Mouse (Mus musculus): ENCODE data around the gene Gdpd1. TPM values are rescaled to one million over a fixed set of nuclear protein-coding genes. Genes with fewer than 3 reads are reported as not detected.

Gene Gdpd1
- polyA plus RNA-seq (2015; fragmentation: Nextera tagmentation; extraction: Ambion mirVana): 22.1 and 26.8 TPM in 2 replicates

- peaks cover 19% of the 10 kb centered on the region for H3K36me3 ChIP-seq
- H3K9me3 ChIP-seq (replicated peaks): no peaks in the 10 kb centered on the region
- peak within 1 kb of the TSS; percentile 95 for H3K4me2 ChIP-seq (replicated peaks)
- peaks cover 11% of the 10 kb centered on the region; the same call in 1 of the 2 replicates for H3K4me1 ChIP-seq
- peak within 1 kb of the TSS; percentile 66 for H3K27ac ChIP-seq (replicated peaks)
- no peaks in the 10 kb centered on the region for H3K27me3 ChIP-seq
- peak within 1 kb of the TSS; percentile 55 for H3K9ac ChIP-seq
- peak within 1 kb of the TSS; percentile 62 for H3K4me3 ChIP-seq (replicated peaks)
- peak; percentile 86 for ATAC-seq (ENCODE audit: insufficient number of reproducible peaks, low FRiP score, low TSS enrichment, low read depth)
- under 1% methylated on average over 43 of the region's 43 CpGs for WGBS
Observed at GRCm38 (mm10) chr11:87073866-87074440, at the start of gene Gdpd1. TSS of gene Gdpd1 (minus strand) at chr11:87074062.

- Histone ChIP-seq H3K4me3 (replicated peaks) (no peak overlapping the region), H3K9me3 (replicated peaks) (no peaks in the 10 kb centered on the region), H3K27me3 (no peaks in the 10 kb centered on the region), H3K4me2 (replicated peaks) (no peak overlapping the region), H3K4me1 (peaks cover 7% of the 10 kb centered on the region; the same call in 1 of the 2 replicates), H3K9ac (no peak overlapping the region), H3K27ac (replicated peaks) (no peak overlapping the region), H3K36me3 (peaks cover 59% of the 10 kb centered on the region)
- WGBS: 77% methylated on average over 8 of the region's 8 CpGs
- ATAC-seq (ENCODE audit: insufficient number of reproducible peaks, low FRiP score, low TSS enrichment, low read depth): no peak
Observed at GRCm38 (mm10) chr11:87121864-87122263, 48.0 kb upstream of the Gdpd1 start.

- H3K9ac ChIP-seq: peak overlapping the region; percentile 88
- no peaks in the 10 kb centered on the region for H3K27me3 ChIP-seq
- H3K27ac ChIP-seq (replicated peaks): peak overlapping the region; percentile 97
- no peaks in the 10 kb centered on the region for H3K9me3 ChIP-seq (replicated peaks)
- no peak for ATAC-seq (ENCODE audit: insufficient number of reproducible peaks, low FRiP score, low TSS enrichment, low read depth)
- H3K4me3 ChIP-seq (replicated peaks): peak overlapping the region; percentile 91
- H3K36me3 ChIP-seq: peaks cover 17% of the 10 kb centered on the region
- 2% methylated on average over 9 of the region's 9 CpGs for WGBS
- peaks cover 19% of the 10 kb centered on the region; the same call in 1 of the 2 replicates for H3K4me1 ChIP-seq
- H3K4me2 ChIP-seq (replicated peaks): peak overlapping the region; percentile 66
Observed at GRCm38 (mm10) chr11:87110172-87110909, 36.5 kb upstream of the Gdpd1 start.

GRCm38 (mm10) chr11:87109519-87110171 is 35.8 kb upstream of the Gdpd1 start:
- ATAC-seq (ENCODE audit: insufficient number of reproducible peaks, low FRiP score, low TSS enrichment, low read depth): no peak
- H3K4me1 ChIP-seq: peaks cover 19% of the 10 kb centered on the region; the same call in 1 of the 2 replicates
- under 1% methylated on average over 42 of the region's 42 CpGs for WGBS
- peak overlapping the region; percentile 88 for H3K9ac ChIP-seq
- H3K36me3 ChIP-seq: peaks cover 17% of the 10 kb centered on the region
- peak overlapping the region; percentile 91 for H3K4me3 ChIP-seq (replicated peaks)
- peak overlapping the region; percentile 97 for H3K27ac ChIP-seq (replicated peaks)
- no peaks in the 10 kb centered on the region for H3K9me3 ChIP-seq (replicated peaks)
- H3K27me3 ChIP-seq: no peaks in the 10 kb centered on the region
- peak overlapping the region; percentile 66 for H3K4me2 ChIP-seq (replicated peaks)

GRCm38 (mm10) chr11:87108755-87109518 is 35.1 kb upstream of the Gdpd1 start, which contains the start of gene Ska2:
TSS of gene Ska2 (plus strand) at chr11:87109234.
- H3K9me3 ChIP-seq (replicated peaks): no peaks in the 10 kb centered on the region
- ATAC-seq (ENCODE audit: insufficient number of reproducible peaks, low FRiP score, low TSS enrichment, low read depth): peak; percentile 99
- peak within 1 kb of the TSS; percentile 88 for H3K9ac ChIP-seq

GRCm38 (mm10) chr11:87108409-87108754 is 34.5 kb upstream of the Gdpd1 start, which contains the start of gene Prr11:
TSS of gene Prr11 (minus strand) at chr11:87108708.
- H3K4me2 ChIP-seq (replicated peaks): peak within 1 kb of the TSS; percentile 66
- H3K4me3 ChIP-seq (replicated peaks): peak within 1 kb of the TSS; percentile 91
- H3K9ac ChIP-seq: peak within 1 kb of the TSS; percentile 88
- ATAC-seq (ENCODE audit: insufficient number of reproducible peaks, low FRiP score, low TSS enrichment, low read depth): no peak
- H3K36me3 ChIP-seq: peaks cover 24% of the 10 kb centered on the region
- peaks cover 19% of the 10 kb centered on the region; the same call in 1 of the 2 replicates for H3K4me1 ChIP-seq
- under 1% methylated on average over 14 of the region's 14 CpGs for WGBS
- no peaks in the 10 kb centered on the region for H3K9me3 ChIP-seq (replicated peaks)
- peak within 1 kb of the TSS; percentile 97 for H3K27ac ChIP-seq (replicated peaks)
- no peaks in the 10 kb centered on the region for H3K27me3 ChIP-seq

More at GRCm38 (mm10) chr11:87108755-87109518, 35.1 kb upstream of the Gdpd1 start, which contains the start of gene Ska2:
- H3K27me3 ChIP-seq: no peaks in the 10 kb centered on the region
- peak within 1 kb of the TSS; percentile 97 for H3K27ac ChIP-seq (replicated peaks)
- H3K4me3 ChIP-seq (replicated peaks): peak within 1 kb of the TSS; percentile 91
- H3K4me2 ChIP-seq (replicated peaks): peak within 1 kb of the TSS; percentile 66
- under 1% methylated on average over 40 of the region's 40 CpGs for WGBS
- H3K36me3 ChIP-seq: peaks cover 20% of the 10 kb centered on the region
- peaks cover 19% of the 10 kb centered on the region; the same call in 1 of the 2 replicates for H3K4me1 ChIP-seq

- Histone ChIP-seq H3K4me1 (peaks cover 21% of the 10 kb centered on the region), H3K4me2 (replicated peaks) (peak overlapping the region; percentile 72), H3K4me3 (replicated peaks) (peak overlapping the region; percentile 94), H3K9me3 (replicated peaks) (no peaks in the 10 kb centered on the region), H3K9ac (no peak overlapping the region; the same call in 1 of the 2 replicates), H3K36me3 (peaks cover 35% of the 10 kb centered on the region), H3K27ac (replicated peaks) (no peak overlapping the region), H3K27me3 (no peaks in the 10 kb centered on the region)
- WGBS: 70% methylated on average over 2 of the region's 2 CpGs
- no peak for ATAC-seq (ENCODE audit: insufficient number of reproducible peaks, low FRiP score, low TSS enrichment, low read depth)
Observed at GRCm38 (mm10) chr11:87087142-87087541, 13.3 kb upstream of the Gdpd1 start.

- peak; percentile 86 for ATAC-seq (ENCODE audit: insufficient number of reproducible peaks, low FRiP score, low TSS enrichment, low read depth)
- Histone ChIP-seq H3K9ac (peak within 1 kb of the TSS; percentile 67), H3K27ac (replicated peaks) (peak within 1 kb of the TSS; percentile 67), H3K27me3 (no peaks in the 10 kb centered on the region), H3K36me3 (peaks cover 33% of the 10 kb centered on the region), H3K9me3 (replicated peaks) (no peaks in the 10 kb centered on the region), H3K4me2 (replicated peaks) (peak within 1 kb of the TSS; percentile 72), H3K4me3 (replicated peaks) (peak within 1 kb of the TSS; percentile 94), H3K4me1 (peaks cover 21% of the 10 kb centered on the region)
- WGBS: under 1% methylated on average over 43 of the region's 43 CpGs
Observed at GRCm38 (mm10) chr11:87086290-87086984, 12.6 kb upstream of the Gdpd1 start, which contains the start of gene Smg8. TSS of gene Smg8 (minus strand) at chr11:87086774.

- 86% methylated on average over 13 of the region's 13 CpGs for WGBS
- ATAC-seq (ENCODE audit: insufficient number of reproducible peaks, low FRiP score, low TSS enrichment, low read depth): no peak
- peaks cover 34% of the 10 kb centered on the region for H3K36me3 ChIP-seq
Observed at GRCm38 (mm10) chr11:87085461-87085860, 11.6 kb upstream of the Gdpd1 start.

GRCm38 (mm10) chr11:87083712-87084111 is 9.8 kb upstream of the Gdpd1 start:
- H3K9ac ChIP-seq: no peak overlapping the region
- no peak overlapping the region for H3K27ac ChIP-seq (replicated peaks)
- H3K4me1 ChIP-seq: peaks cover 21% of the 10 kb centered on the region
- H3K36me3 ChIP-seq: peaks cover 47% of the 10 kb centered on the region
- no peaks in the 10 kb centered on the region for H3K27me3 ChIP-seq
- ATAC-seq (ENCODE audit: insufficient number of reproducible peaks, low FRiP score, low TSS enrichment, low read depth): no peak
- no peak overlapping the region for H3K4me3 ChIP-seq (replicated peaks)
- no peaks in the 10 kb centered on the region for H3K9me3 ChIP-seq (replicated peaks)
- no peak overlapping the region for H3K4me2 ChIP-seq (replicated peaks)
- 84% methylated on average over 1 of the region's 1 CpGs for WGBS

More at GRCm38 (mm10) chr11:87085461-87085860, 11.6 kb upstream of the Gdpd1 start:
- Histone ChIP-seq H3K9me3 (replicated peaks) (no peaks in the 10 kb centered on the region), H3K4me1 (peaks cover 21% of the 10 kb centered on the region), H3K4me2 (replicated peaks) (peak overlapping the region; percentile 72), H3K27me3 (no peaks in the 10 kb centered on the region), H3K27ac (replicated peaks) (no peak overlapping the region), H3K9ac (no peak overlapping the region), H3K4me3 (replicated peaks) (peak overlapping the region; percentile 94)
